Mouse (Mus musculus): ENCODE measurements around the gene 4932438A13Rik.

DNA sequence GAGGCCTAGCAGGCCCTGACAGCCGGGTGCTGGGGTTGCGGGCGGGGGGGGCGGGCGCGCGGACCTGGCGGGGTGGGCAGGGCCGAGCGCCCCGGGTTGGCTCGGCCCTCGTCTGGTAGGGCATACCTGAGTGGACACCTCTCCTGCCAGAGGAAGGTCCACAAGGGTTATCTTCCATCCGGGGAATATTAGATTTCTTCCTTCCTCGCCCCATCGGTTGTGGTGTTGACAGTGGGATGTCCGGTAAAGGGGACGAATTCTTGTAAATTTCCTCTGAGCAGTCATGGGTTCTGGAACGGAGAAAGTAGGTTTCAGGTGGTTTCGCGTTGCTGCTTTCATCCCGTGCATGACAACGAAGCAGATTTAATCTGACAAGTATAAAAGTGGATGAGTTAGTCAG, 523 bp downstream of the 4932438A13Rik start:
- TF ChIP-seq CTCF (IDR thresholded peaks at IDR 0.05; ENCODE audit: insufficient read depth, low read length) (no peak), POLR2A (IDR thresholded peaks at IDR 0.05; ENCODE audit: borderline replicate concordance, extremely low read depth, low read depth, low read length) (no peak)
